Mouse (Mus musculus) intestine, embryonic 16.5 days (tissue): Measurements from ENCODE around the gene Gcnt2. TPM values are rescaled to one million over a fixed set of nuclear protein-coding genes. Genes with fewer than 3 reads are reported as not detected.

Source experiments
- ATAC-seq: fragments of 200-750 bp; cut with Nextera tagmentation; 2 replicates; pipeline ENCODE4 v1.8.0; 2017; ENCODE audit warnings: moderate TSS enrichment, moderate library complexity
- H3K27ac ChIP-seq: fragments of 300-500 bp; sonication (generic); 2 replicates; pipeline ENCODE4 v1.5.1; 2014; ENCODE audit warnings: mild to moderate bottlenecking, low read length
- H3K27me3 ChIP-seq: fragments of 300-500 bp; sonication (generic); replicated peaks from 2 replicates; pipeline ENCODE4 v1.6.1; 2014; ENCODE audit warnings: low read length, control low read depth, mixed read lengths; ENCODE audit not compliant: control insufficient read depth, insufficient read depth
- H3K36me3 ChIP-seq: fragments of 300-500 bp; sonication (generic); 2 replicates; pipeline ENCODE4 v1.6.1; 2014; ENCODE audit warnings: low read length, control low read depth; ENCODE audit not compliant: control insufficient read depth, insufficient read depth
- H3K4me1 ChIP-seq: fragments of 300-500 bp; sonication (generic); 2 replicates; pipeline ENCODE4 v1.6.1; 2014; ENCODE audit warnings: low read length, control low read depth, mixed read lengths; ENCODE audit not compliant: control insufficient read depth, insufficient read depth
- H3K4me2 ChIP-seq: fragments of 300-500 bp; sonication (generic); 2 replicates; pipeline ENCODE4 v1.6.1; 2014; ENCODE audit warnings: low read depth, low read length, control low read depth
- H3K4me3 ChIP-seq: fragments of 300-500 bp; sonication (generic); 2 replicates; pipeline ENCODE4 v1.5.1; 2014; ENCODE audit warnings: mild to moderate bottlenecking, low read length
- H3K9ac ChIP-seq: fragments of 300-500 bp; sonication (generic); 2 replicates; pipeline ENCODE4 v1.6.1; 2014; ENCODE audit warnings: low read depth, low read length
- H3K9me3 ChIP-seq: fragments of 300-500 bp; sonication (generic); 2 replicates; pipeline ENCODE4 v1.6.1; 2016; ENCODE audit warnings: low read length, control low read depth; ENCODE audit not compliant: control insufficient read depth
- WGBS: fragments of 180-500 bp; shearing (Covaris S2); extraction: QIAGEN DNeasy Blood & Tissue Kit; methylation state at CpG from one replicate; pipeline ENCODE4 v1.1.7; 2014; 5-methylcytosine and 5-hydroxymethylcytosine counted together
- polyA plus RNA-seq: library from polyadenylated mRNA; unstranded; fragments of >200 nt; fragmentation: Nextera tagmentation; extraction: Ambion mirVana; gene quantifications from 2 replicates; pipeline ENCODE4 v1.2.1, GENCODE M21; 2015

Gcnt2 gene
- polyA plus RNA-seq, 1 experiment from 2014 or later, result 14.5 TPM

DNA sequence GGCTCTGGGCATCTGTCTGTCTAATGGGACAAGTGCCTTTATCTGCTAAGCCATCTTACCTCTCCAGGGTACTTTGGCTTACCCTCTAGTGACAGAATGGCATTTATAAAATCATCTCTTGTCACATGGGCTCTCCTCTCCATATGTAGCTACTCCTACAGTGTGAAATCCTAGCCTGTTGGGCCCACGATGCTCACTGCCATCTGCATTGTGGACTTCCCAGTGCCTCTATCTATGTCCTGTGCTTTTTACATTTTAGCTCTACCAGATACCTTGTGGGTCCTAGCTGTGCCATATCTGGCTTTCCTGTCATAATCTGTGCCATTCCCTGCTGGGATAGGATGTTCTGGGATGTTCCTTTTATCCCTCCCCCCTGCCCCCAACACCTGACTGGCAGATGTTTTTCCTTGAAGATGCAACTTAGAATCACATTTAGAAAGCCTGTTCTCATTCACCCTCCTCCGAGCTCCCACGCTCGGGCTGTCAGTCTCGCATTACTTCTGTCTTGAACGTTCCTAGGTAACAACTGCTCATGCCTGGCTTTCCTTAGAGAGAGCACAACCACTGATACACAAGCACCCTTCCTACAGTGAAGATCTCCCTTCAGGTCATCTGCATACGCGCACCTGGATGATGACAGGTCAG is 39.9 kb downstream of the Gcnt2 start:
- Histone ChIP-seq H3K4me3 (no peak overlapping the region), H3K4me1 (peaks cover 16% of the 10 kb centered on the region), H3K4me2 (no peak overlapping the region), H3K9me3 (no peaks in the 10 kb centered on the region), H3K27me3 (no peaks in the 10 kb centered on the region), H3K9ac (no peak overlapping the region), H3K36me3 (no peaks in the 10 kb centered on the region), H3K27ac (peak overlapping the region; percentile 35; the same call in 1 of the 2 replicates)
- 79% methylated on average over 8 of the region's 8 CpGs for WGBS
- ATAC-seq, result no peak

DNA sequence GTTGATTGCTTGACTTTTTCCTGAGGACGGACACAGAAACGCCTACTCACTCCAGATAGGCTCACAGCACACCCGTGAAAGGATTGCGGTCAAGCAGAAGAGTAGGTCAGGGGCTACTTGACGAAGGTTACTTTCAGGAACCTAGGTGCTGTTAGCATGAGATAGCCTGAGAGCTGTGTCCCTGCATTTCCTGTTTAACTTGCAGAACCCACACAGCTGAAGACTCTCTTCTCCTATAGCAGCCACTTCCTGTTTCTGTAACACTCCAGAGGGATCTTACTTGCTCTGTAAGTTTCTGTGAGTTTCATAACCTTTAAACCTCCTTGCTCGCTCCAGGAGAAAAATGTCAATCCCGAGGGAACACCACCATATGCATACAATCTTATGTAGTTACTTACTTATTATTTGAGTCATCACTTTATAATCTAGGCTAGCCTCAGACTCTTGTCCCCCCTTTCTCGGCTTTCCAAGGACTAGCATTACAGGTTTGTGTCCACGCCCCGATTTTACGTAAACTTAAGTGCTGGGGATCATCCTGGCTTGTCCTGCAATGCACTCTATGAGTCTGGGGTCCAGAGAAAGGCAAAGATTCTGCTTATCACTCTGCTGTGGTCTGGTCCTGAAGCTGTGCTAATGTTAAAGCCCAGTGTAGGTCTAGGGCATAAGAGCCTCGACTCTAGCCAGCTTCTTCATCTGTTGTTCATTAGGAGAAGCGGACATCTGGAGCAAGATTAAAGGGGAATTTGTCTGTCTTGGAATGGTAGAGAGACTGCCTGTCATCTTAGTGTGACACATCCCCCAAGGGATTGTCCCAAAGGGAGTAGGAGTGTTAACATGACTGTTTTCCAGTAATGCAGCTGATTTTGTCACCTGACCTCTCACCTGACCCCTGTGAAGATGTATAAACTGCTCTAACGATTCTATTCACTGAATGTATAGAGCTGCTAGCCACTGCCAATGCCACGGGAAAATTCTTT is 40.7 kb downstream of the Gcnt2 start:
- H3K9ac ChIP-seq, result no peak overlapping the region
- no peaks in the 10 kb centered on the region for H3K9me3 ChIP-seq
- H3K27me3 ChIP-seq, result no peaks in the 10 kb centered on the region
- no peaks in the 10 kb centered on the region for H3K36me3 ChIP-seq
- ATAC-seq, result no peak
- no peak overlapping the region for H3K4me2 ChIP-seq
- 78% methylated on average over 15 of the region's 15 CpGs for WGBS
- H3K4me1 ChIP-seq, result peaks cover 16% of the 10 kb centered on the region
- H3K4me3 ChIP-seq, result no peak overlapping the region
- H3K27ac ChIP-seq, result peak overlapping the region; percentile 35

GRCm38 (mm10) chr13:40901263-40901662 is 41.7 kb downstream of the Gcnt2 start:
- Histone ChIP-seq H3K9ac (no peak overlapping the region), H3K4me3 (no peak overlapping the region), H3K9me3 (no peaks in the 10 kb centered on the region), H3K4me1 (peaks cover 17% of the 10 kb centered on the region), H3K4me2 (no peak overlapping the region), H3K27ac (peak overlapping the region; percentile 66), H3K36me3 (no peaks in the 10 kb centered on the region), H3K27me3 (no peaks in the 10 kb centered on the region)
- no peak for ATAC-seq
- WGBS, result 64% methylated on average over 5 of the region's 5 CpGs

- ATAC-seq, result peak; percentile 87
- H3K27ac ChIP-seq, result peak overlapping the region; percentile 66
These were observed 42.4 kb downstream of the Gcnt2 start for GRCm38 (mm10) chr13:40901831-40902459.

DNA sequence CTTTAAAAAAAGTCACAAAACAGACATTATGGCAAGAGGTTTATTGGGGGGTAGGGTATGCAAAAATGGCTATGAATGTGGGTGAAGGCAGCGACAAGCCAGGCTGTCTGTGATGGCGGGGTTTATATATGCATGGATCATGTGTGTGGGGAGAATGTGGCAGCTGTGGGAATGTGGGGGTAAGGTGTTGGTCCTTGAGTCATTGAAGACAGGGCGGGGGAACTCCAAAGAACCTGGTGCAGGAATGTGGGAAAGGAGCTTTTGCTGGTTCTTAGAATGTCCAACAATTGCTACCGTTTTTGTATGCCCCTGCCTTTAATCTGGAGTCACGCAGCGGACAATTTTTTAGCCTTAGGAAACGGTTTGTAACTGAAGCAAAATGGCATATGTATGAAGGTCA is 44.5 kb downstream of the Gcnt2 start:
- Histone ChIP-seq H3K9me3 (no peaks in the 10 kb centered on the region), H3K4me3 (no peak overlapping the region), H3K27ac (no peak overlapping the region), H3K27me3 (no peaks in the 10 kb centered on the region), H3K4me2 (no peak overlapping the region), H3K9ac (no peak overlapping the region), H3K36me3 (no peaks in the 10 kb centered on the region), H3K4me1 (peaks cover 22% of the 10 kb centered on the region)
- 92% methylated on average over 7 of the region's 7 CpGs for WGBS
- no peak for ATAC-seq

More at GRCm38 (mm10) chr13:40901831-40902459, 42.4 kb downstream of the Gcnt2 start:
- 44% methylated on average over 12 of the region's 12 CpGs for WGBS
- Histone ChIP-seq H3K4me1 (peaks cover 22% of the 10 kb centered on the region), H3K4me2 (no peak overlapping the region), H3K9ac (no peak overlapping the region), H3K9me3 (no peaks in the 10 kb centered on the region), H3K36me3 (no peaks in the 10 kb centered on the region), H3K4me3 (no peak overlapping the region), H3K27me3 (no peaks in the 10 kb centered on the region)

- no peaks in the 10 kb centered on the region for H3K36me3 ChIP-seq
- H3K27me3 ChIP-seq, result no peaks in the 10 kb centered on the region
- WGBS, result 83% methylated on average over 7 of the region's 7 CpGs
- peaks cover 18% of the 10 kb centered on the region for H3K4me1 ChIP-seq
- 0 out of 2 replicates have a peak overlapping the region, but pooled peaks have one; percentile 28 for H3K27ac ChIP-seq
- H3K9ac ChIP-seq, result no peak overlapping the region
- no peak overlapping the region for H3K4me2 ChIP-seq
- H3K9me3 ChIP-seq, result no peaks in the 10 kb centered on the region
- H3K4me3 ChIP-seq, result no peak overlapping the region
- ATAC-seq, result no peak
These were observed 47.0 kb downstream of the Gcnt2 start for GRCm38 (mm10) chr13:40906528-40906927.

DNA sequence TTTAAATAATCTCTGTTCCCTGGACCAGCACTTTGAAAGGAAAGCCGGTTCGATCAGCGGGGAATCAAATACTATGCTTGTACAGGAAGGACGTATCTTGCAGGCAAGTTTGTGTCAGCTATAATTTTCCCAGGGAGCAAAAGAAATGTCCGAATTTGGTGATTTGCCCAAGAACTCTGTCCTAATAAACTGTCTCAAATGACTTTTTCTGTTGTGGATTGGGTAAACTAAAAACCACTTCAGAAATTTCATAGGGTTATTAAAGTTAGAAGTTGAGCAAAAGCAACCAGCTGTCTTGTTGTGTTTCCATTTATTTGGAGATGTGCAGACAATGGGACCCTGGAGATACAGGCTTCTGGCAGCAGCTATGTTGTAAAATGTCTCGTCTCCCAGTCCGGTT is 47.7 kb downstream of the Gcnt2 start:
- Histone ChIP-seq H3K36me3 (no peaks in the 10 kb centered on the region), H3K27ac (peak overlapping the region; percentile 65; the same call in 1 of the 2 replicates), H3K9ac (no peak overlapping the region), H3K27me3 (no peaks in the 10 kb centered on the region), H3K9me3 (no peaks in the 10 kb centered on the region), H3K4me3 (no peak overlapping the region), H3K4me2 (no peak overlapping the region), H3K4me1 (peaks cover 15% of the 10 kb centered on the region)
- 56% methylated on average over 7 of the region's 7 CpGs for WGBS
- ATAC-seq, result no peak

- Histone ChIP-seq H3K4me2 (no peak overlapping the region), H3K4me1 (peaks cover 9% of the 10 kb centered on the region), H3K27ac (peak overlapping the region; percentile 65; the same call in 1 of the 2 replicates), H3K4me3 (no peak overlapping the region), H3K9ac (no peak overlapping the region), H3K36me3 (no peaks in the 10 kb centered on the region), H3K27me3 (no peaks in the 10 kb centered on the region), H3K9me3 (no peaks in the 10 kb centered on the region)
- no peak for ATAC-seq
- WGBS, result 72% methylated on average over 6 of the region's 6 CpGs
These were observed 48.5 kb downstream of the Gcnt2 start for GRCm38 (mm10) chr13:40908044-40908443.

- 82% methylated on average over 8 of the region's 8 CpGs for WGBS
- no peak overlapping the region for H3K4me2 ChIP-seq
- no peak for ATAC-seq
- peaks cover 8% of the 10 kb centered on the region; the same call in 1 of the 2 replicates for H3K4me1 ChIP-seq
- H3K27ac ChIP-seq, result no peak overlapping the region
- H3K36me3 ChIP-seq, result no peaks in the 10 kb centered on the region
- no peak overlapping the region for H3K4me3 ChIP-seq
- no peaks in the 10 kb centered on the region for H3K27me3 ChIP-seq
- no peaks in the 10 kb centered on the region for H3K9me3 ChIP-seq
- H3K9ac ChIP-seq, result no peak overlapping the region
These were observed 49.5 kb downstream of the Gcnt2 start for GRCm38 (mm10) chr13:40909060-40909459.
